Mouse (Mus musculus) spleen, adult 2 months (tissue): ENCODE measurements around the gene Zxdc. TPM values are rescaled to one million over a fixed set of nuclear protein-coding genes. Genes with fewer than 3 reads are reported as not detected.

Experiments used
- DNase-seq, 2 experiments: peaks; one replicate each; pipeline versions ENCODE4 v3.0.0 to v3.0.0-alpha.2; 2012 to 2021; ENCODE audit warnings: low spot score in 2 of 2, low read depth in 1 of 2
- H3K27ac ChIP-seq: fragments of 200-500 bp; 2 replicates; pipeline ENCODE4 v1.5.1; 2012; ENCODE audit warnings: low read length, inconsistent platforms; ENCODE audit not compliant: insufficient read depth
- H3K27me3 ChIP-seq: fragments of 200-500 bp; 2 replicates; pipeline ENCODE4 v1.6.1; 2012; ENCODE audit warnings: mild to moderate bottlenecking, moderate library complexity, low read length, inconsistent platforms; ENCODE audit not compliant: control insufficient read depth, insufficient read depth
- H3K36me3 ChIP-seq: fragments of 200-500 bp; 2 replicates; pipeline ENCODE4 v1.6.1; 2012; ENCODE audit warnings: mild to moderate bottlenecking, low read length, inconsistent platforms; ENCODE audit not compliant: control insufficient read depth, insufficient read depth
- H3K4me1 ChIP-seq: fragments of 200-500 bp; 2 replicates; pipeline ENCODE4 v1.6.1; 2011; ENCODE audit warnings: inconsistent platforms; ENCODE audit not compliant: control insufficient read depth, insufficient read depth, insufficient read length
- H3K4me3 ChIP-seq: fragments of 200-500 bp; 2 replicates; pipeline ENCODE4 v1.5.1; 2011; ENCODE audit warnings: mild to moderate bottlenecking, inconsistent platforms; ENCODE audit not compliant: insufficient read depth, insufficient read length; ENCODE audit errors: extremely low read depth
- CTCF ChIP-seq: fragments of 200-500 bp; IDR thresholded peaks from 2 replicates; pipeline ENCODE4 v1.5.1; 2011; ENCODE audit warnings: mild to moderate bottlenecking, inconsistent platforms; ENCODE audit not compliant: insufficient read depth, insufficient read length, insufficient replicate concordance; ENCODE audit errors: extremely low read depth
- POLR2A ChIP-seq: fragments of 200-500 bp; IDR thresholded peaks from 2 replicates; pipeline ENCODE4 v1.6.1; 2011; ENCODE audit warnings: low read depth, low read length, inconsistent platforms
- WGBS: fragments of 180-500 bp; shearing (Covaris S2); methylation state at CpG from one replicate; pipeline ENCODE4 v1.1.7; 2018; 5-methylcytosine and 5-hydroxymethylcytosine counted together
- polyA plus RNA-seq: library from polyadenylated mRNA; depleted of rRNA; stranded (reverse); fragments of >200 nt; gene quantifications from 2 replicates; pipeline ENCODE4 v1.2.3, GENCODE M21; 2012

Zxdc gene
- polyA plus RNA-seq, 1 experiment: 15.6 TPM

- Histone ChIP-seq H3K27me3 (no peaks in the 10 kb centered on the region), H3K36me3 (peaks cover 37% of the 10 kb centered on the region), H3K4me1 (peaks cover 8% of the 10 kb centered on the region; the same call in 1 of the 2 replicates), H3K27ac (no peak overlapping the region), H3K4me3 (no peak overlapping the region)
- 84% methylated on average over 4 of the region's 4 CpGs for WGBS
- TF ChIP-seq CTCF (no peak), POLR2A (no peak)
- no peak for DNase-seq
Observed at GRCm38 (mm10) chr6:90374647-90375046, 5.4 kb downstream of the Zxdc start.

- peaks cover 52% of the 10 kb centered on the region for H3K36me3 ChIP-seq
- TF ChIP-seq CTCF: no peak
- TF ChIP-seq POLR2A: no peak
Observed at GRCm38 (mm10) chr6:90377708-90378107, 8.4 kb downstream of the Zxdc start.

GRCm38 (mm10) chr6:90381465-90381864, 12.2 kb downstream of the Zxdc start:
- H3K4me3 ChIP-seq: no peak overlapping the region
- WGBS: 89% methylated on average over 2 of the region's 2 CpGs

More at GRCm38 (mm10) chr6:90377708-90378107, 8.4 kb downstream of the Zxdc start:
- H3K27ac ChIP-seq: no peak overlapping the region
- H3K27me3 ChIP-seq: no peaks in the 10 kb centered on the region
- 91% methylated on average over 2 of the region's 2 CpGs for WGBS
- no peak overlapping the region for H3K4me3 ChIP-seq
- H3K4me1 ChIP-seq: no peaks in the 10 kb centered on the region
- no peak for DNase-seq

GRCm38 (mm10) chr6:90390629-90391028, 21.3 kb downstream of the Zxdc start:
- 78% methylated on average over 4 of the region's 4 CpGs for WGBS
- DNase-seq: no peak
- TF ChIP-seq CTCF: no peak
- no peak for TF ChIP-seq POLR2A
- Histone ChIP-seq H3K4me3 (no peak overlapping the region), H3K4me1 (no peaks in the 10 kb centered on the region), H3K27ac (no peak overlapping the region), H3K36me3 (peaks cover 14% of the 10 kb centered on the region; the same call in 1 of the 2 replicates), H3K27me3 (no peaks in the 10 kb centered on the region)

More at GRCm38 (mm10) chr6:90381465-90381864, 12.2 kb downstream of the Zxdc start:
- Histone ChIP-seq H3K4me1 (no peaks in the 10 kb centered on the region), H3K36me3 (peaks cover 43% of the 10 kb centered on the region), H3K27ac (no peak overlapping the region), H3K27me3 (no peaks in the 10 kb centered on the region)
- DNase-seq: no peak
- no peak for TF ChIP-seq CTCF
- no peak for TF ChIP-seq POLR2A

GRCm38 (mm10) chr6:90393948-90394347, 24.7 kb downstream of the Zxdc start:
- H3K4me1 ChIP-seq: no peaks in the 10 kb centered on the region
- 82% methylated on average over 3 of the region's 3 CpGs for WGBS
- peaks cover 8% of the 10 kb centered on the region for H3K36me3 ChIP-seq
- no peak for TF ChIP-seq POLR2A
- no peak for TF ChIP-seq CTCF
- H3K4me3 ChIP-seq: no peak overlapping the region
- H3K27me3 ChIP-seq: no peaks in the 10 kb centered on the region
- H3K27ac ChIP-seq: no peak overlapping the region
- no peak for DNase-seq

GRCm38 (mm10) chr6:90395751-90396150, 26.5 kb downstream of the Zxdc start:
- 88% methylated on average over 2 of the region's 2 CpGs for WGBS
- no peak for TF ChIP-seq POLR2A
- TF ChIP-seq CTCF: no peak
- Histone ChIP-seq H3K4me3 (no peak overlapping the region), H3K36me3 (peaks cover 9% of the 10 kb centered on the region), H3K4me1 (no peaks in the 10 kb centered on the region), H3K27ac (no peak overlapping the region), H3K27me3 (no peaks in the 10 kb centered on the region)
- DNase-seq: no peak

- no peak overlapping the region for H3K27ac ChIP-seq
- H3K4me3 ChIP-seq: no peak overlapping the region
- H3K27me3 ChIP-seq: no peaks in the 10 kb centered on the region
- TF ChIP-seq POLR2A (no peak), CTCF (no peak)
- no peak for DNase-seq
- no peaks in the 10 kb centered on the region for H3K4me1 ChIP-seq
- 94% methylated on average over 3 of the region's 3 CpGs for WGBS
- peaks cover 16% of the 10 kb centered on the region for H3K36me3 ChIP-seq
Observed at GRCm38 (mm10) chr6:90397291-90397690, 28.0 kb downstream of the Zxdc start.

- no peak for DNase-seq
- Histone ChIP-seq H3K4me3 (no peak overlapping the region), H3K27me3 (no peaks in the 10 kb centered on the region), H3K36me3 (peaks cover 1% of the 10 kb centered on the region; the same call in 1 of the 2 replicates), H3K4me1 (no peaks in the 10 kb centered on the region), H3K27ac (no peak overlapping the region)
- TF ChIP-seq CTCF (no peak), POLR2A (no peak)
Observed at GRCm38 (mm10) chr6:90408632-90409031, 39.3 kb downstream of the Zxdc start.
